Mouse (Mus musculus): ENCODE measurements around the gene Zfp410. TPM values are rescaled to one million over a fixed set of nuclear protein-coding genes. Genes with fewer than 3 reads are reported as not detected.

Gene Zfp410
- polyA plus RNA-seq (2015; fragmentation: Nextera tagmentation; extraction: Ambion mirVana), result 36.3 and 43.1 TPM in 2 replicates

DNA sequence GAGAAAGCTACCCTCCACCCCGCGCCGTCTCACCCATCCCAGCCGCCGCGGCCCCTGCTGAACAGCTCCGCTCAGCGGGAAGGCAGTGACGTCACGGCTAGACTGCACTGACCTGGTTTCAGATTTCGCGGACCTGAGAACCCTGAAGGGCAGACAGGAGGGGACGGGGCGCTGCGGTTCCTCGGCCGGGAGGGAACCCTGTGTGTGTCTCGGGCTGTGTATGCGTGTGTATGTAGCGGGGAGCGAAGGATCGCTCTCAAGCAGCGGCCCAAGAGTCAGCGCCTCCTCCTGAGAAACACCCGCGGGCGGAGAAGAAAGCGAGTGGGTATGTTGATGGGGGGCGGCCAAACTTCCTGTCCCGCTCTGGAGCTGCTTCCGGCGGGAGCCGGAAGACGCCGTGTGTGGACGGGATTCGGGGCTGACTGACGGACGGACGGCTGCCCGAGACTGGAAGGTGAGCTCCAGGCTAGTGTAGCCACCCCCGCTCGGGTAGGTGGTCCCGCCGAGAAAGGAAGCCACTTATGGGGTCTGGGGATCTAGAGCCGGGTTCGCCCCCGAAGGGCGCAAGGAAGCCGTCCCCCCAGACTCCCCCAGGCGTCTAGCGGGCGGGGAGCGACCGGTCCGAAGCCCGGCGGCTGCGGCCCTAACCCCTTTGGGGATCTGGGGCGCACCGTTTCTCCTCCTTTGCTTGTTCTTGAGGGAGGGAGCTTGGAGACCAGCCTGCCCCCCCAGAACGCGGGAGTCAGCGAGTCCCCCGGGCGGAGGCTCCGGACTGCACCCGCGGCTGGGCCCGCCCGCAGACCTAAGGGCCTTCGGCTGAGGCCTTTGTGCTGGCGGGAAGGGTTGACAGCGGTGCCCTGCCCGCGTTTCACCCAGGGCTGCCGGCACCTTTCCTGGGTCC lies at the start of gene Zfp410:
TSS of gene Zfp410 (plus strand) at position 132 of the 901 bp plus-strand sequence.

DNA sequence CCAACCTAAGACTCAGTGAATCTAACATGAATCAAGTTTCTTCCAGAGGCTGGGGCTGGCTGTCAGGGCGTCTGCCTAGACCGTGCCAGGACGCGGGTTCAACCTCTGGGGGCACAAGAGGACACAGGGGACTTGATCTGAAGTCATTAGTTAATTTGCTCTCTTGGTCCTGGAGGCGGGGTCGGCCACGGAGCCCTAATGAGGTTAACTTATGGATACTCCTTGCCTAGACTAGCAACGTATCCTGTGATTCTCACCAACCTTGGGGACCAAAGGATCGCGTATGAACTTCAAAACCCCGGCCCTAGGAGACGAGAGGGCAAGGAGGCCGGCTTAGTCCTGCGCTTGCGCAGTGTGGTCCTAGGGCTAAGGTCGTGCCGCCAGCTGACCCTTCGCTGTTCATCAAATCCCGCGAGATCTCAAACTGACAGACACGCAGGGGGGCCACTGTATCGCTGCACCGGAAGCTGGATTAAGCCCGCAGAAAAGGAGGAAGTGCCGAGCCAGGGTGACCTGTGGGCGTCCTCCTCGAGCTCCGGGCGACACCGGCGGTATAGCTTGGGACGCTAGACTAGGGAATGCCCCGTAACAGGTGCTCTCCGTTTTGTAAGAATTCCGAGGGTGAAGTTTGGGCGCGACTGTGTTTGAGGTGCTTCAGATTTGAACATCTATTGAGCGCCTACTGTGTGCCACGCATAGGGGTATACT lies 31.6 kb upstream of the Zfp410 start, which contains the start of gene Ptgr2:
TSS of gene Ptgr2 (plus strand) at position 348 of the 708 bp plus-strand sequence.

DNA sequence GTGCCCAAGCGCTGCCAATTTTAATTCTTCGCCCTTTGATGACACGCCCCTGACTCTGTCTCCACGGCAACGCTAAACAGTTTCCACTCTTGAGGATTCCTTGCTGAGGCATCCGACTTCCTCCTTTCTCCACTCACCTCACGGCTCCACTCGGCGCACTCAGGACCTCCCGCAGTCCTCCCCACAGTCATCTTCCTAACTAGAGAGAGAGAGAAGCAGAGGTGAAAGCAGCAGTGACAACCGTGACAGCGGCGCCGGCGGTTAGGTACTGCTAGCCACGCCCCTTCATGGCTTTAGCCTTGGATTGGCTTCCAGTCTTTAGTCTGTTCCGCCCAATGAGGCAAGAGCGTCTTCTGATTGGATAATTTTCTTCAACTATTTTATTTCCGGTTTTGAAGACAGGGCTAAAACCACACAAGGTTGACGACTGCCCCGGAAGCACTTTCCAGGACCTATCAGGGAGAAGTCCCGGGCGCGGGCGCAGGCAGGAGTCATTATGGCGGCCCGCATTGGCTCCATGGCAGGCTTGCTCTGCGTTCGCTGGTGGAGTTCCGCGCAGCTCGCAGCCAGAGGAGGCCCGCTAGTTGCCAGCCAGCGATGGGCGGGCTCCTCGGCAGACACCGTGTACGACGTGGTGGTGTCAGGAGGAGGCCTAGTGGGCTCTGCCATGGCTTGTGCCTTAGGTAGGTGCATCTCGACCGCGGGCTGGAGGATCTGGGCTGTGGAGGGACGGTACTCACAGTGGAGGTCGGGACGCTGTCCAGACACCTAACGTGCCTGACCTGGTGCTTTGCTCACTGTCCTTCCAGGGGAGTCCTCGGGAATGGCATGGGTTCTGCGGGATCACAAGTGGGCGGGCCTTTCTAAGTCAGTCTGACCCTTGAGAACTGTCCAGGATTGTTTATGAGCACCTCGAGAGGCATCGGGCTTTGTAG lies 45.2 kb downstream of the Zfp410 start, which contains the start of the genes Coq6 and Fam161b:
TSS of gene Coq6 (plus strand) at position 103 of the 935 bp plus-strand sequence.
TSS of gene Fam161b (minus strand) at position 279 of the 935 bp plus-strand sequence.

Other genes with a start within 250 kb of the Zfp410 start
- not detected in 2 replicates for gene Acot5, start 247.5 kb upstream of the Zfp410 start, polyA plus RNA-seq (2015; fragmentation: Nextera tagmentation; extraction: Ambion mirVana)
- gene Acot6, start 216.2 kb upstream of the Zfp410 start, polyA plus RNA-seq (2015; fragmentation: Nextera tagmentation; extraction: Ambion mirVana), result 1.8 and 2.7 TPM in 2 replicates
- 2.6 and 3.9 TPM in 2 replicates for gene Dnal1, start 202.5 kb upstream of the Zfp410 start, polyA plus RNA-seq (2015; fragmentation: Nextera tagmentation; extraction: Ambion mirVana)
- gene Pnma1, start 168.4 kb upstream of the Zfp410 start, polyA plus RNA-seq (2015; fragmentation: Nextera tagmentation; extraction: Ambion mirVana), result 0.86 and 0.93 TPM in 2 replicates
- 6.8 and 9.4 TPM in 2 replicates for gene Elmsan1, start 98.0 kb upstream of the Zfp410 start, polyA plus RNA-seq (2015; fragmentation: Nextera tagmentation; extraction: Ambion mirVana)
- gene Ptgr2, start 31.6 kb upstream of the Zfp410 start, polyA plus RNA-seq (2015; fragmentation: Nextera tagmentation; extraction: Ambion mirVana), result 27.2 and 44.7 TPM in 2 replicates
- 31.9 and 45.2 TPM in 2 replicates for gene Coq6, start 44.8 kb downstream of the Zfp410 start, polyA plus RNA-seq (2015; fragmentation: Nextera tagmentation; extraction: Ambion mirVana)
- 1.3 and 1.4 TPM in 2 replicates for gene Fam161b, start 45.0 kb downstream of the Zfp410 start, polyA plus RNA-seq (2015; fragmentation: Nextera tagmentation; extraction: Ambion mirVana)
- gene Entpd5, start 92.2 kb downstream of the Zfp410 start, polyA plus RNA-seq (2015; fragmentation: Nextera tagmentation; extraction: Ambion mirVana), result 15.6 and 34.5 TPM in 2 replicates
- gene Bbof1, start 92.2 kb downstream of the Zfp410 start, polyA plus RNA-seq (2015; fragmentation: Nextera tagmentation; extraction: Ambion mirVana), result 1.3 TPM in 2 replicates
- gene Rnf113a2, start 100.3 kb downstream of the Zfp410 start, polyA plus RNA-seq (2015; fragmentation: Nextera tagmentation; extraction: Ambion mirVana), result 28.1 and 33.9 TPM in 2 replicates
- gene Aldh6a1, start 134.2 kb downstream of the Zfp410 start, polyA plus RNA-seq (2015; fragmentation: Nextera tagmentation; extraction: Ambion mirVana), result 49.1 and 91.4 TPM in 2 replicates
- gene Lin52, start 134.6 kb downstream of the Zfp410 start, polyA plus RNA-seq (2015; fragmentation: Nextera tagmentation; extraction: Ambion mirVana), result 12.6 and 15.1 TPM in 2 replicates

Data from adrenal gland, postnatal 0 days (tissue).